Mouse (Mus musculus) retina, embryonic 14.5 days (tissue): ENCODE measurements at regions not wholly inside any gene's neighbourhood (a gene's known extent, or its start where the extent isn't known, plus 50 kb on each side); places are given as distances from the start of the nearest gene placed in this dataset.

Experiments
- DNase-seq: peaks from one replicate; pipeline ENCODE4 v3.0.0-alpha.2; 2015; ENCODE audit warnings: low spot score

DNA sequence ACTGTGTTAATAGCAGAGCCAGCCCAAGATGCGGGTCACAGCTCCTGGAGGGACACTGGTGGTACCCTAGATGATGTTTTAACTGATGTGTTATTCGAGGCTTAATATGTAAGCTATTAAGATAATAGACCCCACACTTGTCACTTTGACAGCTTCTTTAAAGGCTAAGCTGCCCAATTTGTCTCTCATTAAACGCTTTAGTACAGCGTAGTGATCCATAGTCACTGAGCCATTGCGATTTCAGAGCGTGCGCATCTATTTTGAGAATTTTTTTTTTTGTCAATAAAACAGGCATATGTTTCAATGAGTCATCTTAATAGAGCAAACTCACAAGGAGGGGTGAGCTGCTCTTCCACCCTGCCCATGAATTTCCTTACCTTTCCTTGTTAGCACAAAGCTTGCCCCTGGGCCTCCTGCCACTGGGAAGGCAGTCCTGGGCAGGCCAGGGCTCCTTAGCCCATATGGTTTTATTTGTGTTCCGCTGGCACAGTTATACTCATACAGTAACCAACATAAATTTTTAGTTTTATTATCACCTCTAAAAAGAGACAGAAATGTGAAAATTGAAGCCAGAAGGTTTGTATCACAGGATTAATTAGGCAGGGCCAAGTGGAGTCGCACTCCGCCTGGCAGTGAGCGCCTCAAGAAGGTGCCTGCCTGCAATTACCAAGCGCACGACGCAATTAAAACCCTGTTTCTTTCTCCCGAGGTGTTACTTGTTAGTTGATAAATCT is 294.3 kb downstream of the Etv1 start:
- DNase-seq: peak; percentile 1

DNA sequence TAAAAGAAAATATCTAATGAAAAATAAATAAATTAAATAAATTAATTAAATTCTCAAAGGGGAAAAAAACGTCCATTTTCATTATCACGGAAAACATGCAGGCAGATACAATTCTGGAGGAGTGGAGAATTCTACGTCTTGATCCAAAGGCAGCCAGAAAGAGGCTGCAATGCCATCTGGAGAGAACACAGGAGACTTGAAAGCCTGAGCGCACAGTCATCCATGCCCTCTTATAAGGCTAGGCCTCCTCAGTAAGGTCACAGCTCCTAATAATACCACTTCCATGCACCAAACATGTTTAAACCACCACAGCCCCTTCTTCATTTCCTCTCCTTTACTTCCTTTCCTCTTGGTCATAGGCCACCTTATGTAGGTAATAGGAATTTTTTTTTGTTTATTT is 307.1 kb downstream of the Etv1 start:
- DNase-seq: no peak

DNA sequence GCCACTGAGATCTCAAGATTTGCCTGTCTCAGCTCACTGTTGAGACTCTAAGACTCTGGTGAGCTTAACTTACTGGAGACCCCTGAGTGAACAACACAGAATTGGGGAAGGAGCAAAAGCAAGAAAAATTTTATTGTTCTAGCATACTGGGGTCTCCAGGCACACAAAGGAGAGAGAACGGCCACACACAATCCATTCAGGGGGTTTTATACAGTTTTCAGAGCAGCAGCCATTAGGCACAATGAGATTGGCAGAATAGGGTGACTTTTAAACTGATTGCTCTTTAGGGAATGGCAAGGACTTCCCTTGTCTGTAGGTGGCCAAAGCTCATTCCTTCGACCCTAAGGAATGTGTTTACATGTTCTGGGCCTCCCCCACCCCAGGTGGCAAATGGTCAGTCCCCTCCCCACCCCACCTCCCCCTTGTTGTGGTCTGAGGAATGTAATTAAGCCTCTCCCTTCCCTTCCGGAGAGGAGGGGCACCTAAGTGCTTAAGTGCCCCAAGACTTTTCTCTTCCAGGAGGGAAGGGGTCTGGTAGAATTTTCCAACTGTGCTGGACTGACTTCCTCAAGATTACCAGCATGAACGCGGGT is 315.6 kb downstream of the Etv1 start:
- no peak for DNase-seq

DNA sequence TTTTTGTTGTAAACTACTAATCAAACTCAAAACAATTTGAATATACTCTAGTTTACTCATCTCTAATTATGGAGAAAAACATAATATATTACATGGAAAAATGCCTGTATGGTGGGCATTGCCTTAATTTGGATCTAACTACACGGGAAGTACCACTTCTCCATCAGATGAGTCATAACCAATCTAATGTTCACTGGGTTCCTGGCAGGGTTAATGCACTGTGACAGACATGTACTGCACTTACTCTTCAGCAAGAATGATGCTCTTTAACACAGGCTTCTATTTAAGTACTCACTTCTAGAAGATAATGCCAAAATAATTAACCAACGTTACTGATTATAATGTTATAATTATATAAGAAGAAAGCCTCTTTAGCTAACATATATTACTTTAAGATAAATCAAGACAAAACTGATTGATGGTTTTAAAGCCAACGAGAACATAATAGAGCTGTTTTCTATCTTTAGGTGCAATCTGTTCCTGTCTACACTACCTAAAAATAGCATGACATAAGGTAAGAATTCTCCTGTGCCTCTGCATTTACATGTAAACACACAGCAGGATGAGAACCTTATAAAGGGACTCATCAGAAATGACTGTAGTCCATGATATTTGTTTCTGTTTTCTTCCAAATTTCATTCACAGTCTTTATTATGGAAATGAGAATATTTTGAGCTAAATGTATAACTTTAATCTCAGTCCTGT is 344.4 kb downstream of the Etv1 start:
- DNase-seq: no peak

DNA sequence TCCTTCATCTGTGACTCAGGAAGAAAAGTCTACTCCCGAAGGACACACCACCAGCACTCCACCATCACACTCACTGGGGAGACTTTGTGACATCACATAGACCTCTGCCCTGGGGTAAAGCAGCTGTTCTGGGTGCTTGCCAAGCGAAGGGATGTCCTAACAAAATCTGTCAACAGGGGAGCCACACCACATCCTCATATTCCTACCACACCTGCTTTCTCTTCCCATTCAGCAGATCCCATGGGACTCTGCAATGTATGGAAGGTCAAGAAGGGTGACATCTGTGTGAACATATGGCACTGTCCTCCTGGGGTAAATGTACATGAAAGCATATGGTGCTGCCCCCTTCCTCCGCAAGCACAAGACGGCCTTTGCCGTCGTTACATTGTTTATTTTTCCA is 375.5 kb downstream of the Etv1 start:
- no peak for DNase-seq

DNA sequence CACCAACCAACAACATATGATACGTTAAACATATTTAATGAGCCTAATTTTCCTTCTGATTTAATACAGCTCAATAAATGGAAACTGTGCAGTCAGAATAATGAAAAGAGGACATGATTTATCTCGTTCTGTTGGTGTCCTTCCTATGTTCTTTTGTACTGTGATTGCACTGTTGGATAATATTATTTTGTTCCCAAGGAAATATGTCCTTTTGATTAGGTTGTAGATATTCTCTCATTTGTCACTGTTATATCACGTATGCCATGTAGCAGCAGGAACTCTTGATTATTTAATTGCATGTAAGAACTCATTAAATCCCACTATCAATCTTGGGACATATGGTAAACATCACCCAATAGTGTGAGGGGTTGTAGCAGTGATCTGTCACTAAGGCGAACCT is 397.8 kb downstream of the Etv1 start:
- DNase-seq: no peak

DNA sequence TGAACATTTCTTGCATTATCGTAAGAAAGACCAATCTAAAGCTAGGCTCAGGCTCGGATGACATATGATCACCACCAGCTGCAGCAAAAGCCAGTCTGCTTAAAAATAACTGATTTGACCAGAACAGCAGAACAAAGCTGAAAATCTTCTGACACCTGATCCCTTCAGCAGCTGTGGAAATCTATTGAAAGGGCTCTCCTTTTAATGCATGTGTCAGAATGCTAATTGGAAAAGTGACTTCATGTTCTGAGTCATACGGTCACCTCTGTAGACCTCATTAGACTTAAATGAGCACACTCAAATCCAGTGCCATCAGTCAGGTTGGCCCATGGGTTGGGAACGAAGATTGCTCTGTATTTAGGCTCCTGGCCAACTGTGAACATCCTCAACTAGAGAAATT is 444.9 kb downstream of the Etv1 start:
- no peak for DNase-seq

DNA sequence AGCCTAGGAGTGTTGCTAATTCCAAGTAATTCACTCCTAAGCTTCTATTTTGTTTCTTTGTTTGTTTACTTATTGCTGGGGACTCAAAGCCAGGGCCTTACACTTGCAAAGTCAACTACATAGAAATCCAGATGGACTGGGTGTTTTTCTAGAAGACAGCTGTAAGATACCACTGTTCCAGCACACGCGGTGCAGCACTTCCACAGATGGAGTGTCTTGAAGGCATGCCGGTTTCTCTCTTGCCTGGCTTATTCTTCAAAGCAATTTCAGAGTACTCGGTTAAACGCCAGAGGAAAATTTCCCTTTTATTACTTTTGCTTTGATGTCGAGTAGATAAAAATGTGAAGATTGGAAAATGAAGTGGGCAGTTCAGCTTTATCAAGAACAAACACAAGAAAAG is 477.4 kb downstream of the Etv1 start:
- DNase-seq: no peak

DNA sequence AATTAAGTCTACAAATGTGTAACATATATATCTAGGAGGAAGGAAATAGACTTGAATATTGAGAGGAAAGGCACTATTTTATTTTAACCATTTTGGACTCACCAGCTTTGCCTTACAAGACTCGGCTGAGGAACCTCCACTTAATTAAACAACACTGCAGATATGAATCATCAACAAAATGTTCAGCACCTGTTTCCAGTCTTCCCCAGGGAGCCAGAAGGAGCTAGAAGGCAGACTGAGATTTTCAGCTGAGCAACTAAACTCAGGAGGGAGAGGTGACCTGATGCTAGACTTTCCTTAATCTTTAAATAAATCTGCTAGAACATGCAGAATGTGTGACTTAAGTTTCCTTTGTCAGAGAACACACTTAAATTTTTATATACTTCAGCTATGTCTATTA is 478.4 kb downstream of the Etv1 start:
- DNase-seq: no peak

DNA sequence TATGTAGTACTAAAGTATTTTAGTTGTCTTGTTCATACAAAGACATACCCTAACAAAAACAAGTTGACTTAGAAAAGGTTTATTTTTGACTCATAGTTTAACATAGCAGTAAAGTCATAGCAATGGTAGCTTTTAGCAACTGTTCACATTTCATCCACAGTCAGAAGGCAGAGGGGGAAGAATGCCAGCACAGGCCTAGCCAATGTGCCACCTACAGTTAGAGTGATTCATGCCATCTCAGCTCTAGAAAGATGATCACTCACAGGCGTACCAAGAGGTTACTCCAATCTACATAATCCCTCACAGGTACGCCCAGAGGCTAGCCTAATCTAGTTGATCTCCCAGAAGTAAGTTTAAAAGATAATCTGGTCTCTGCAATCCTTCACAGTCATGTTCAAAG is 510.5 kb downstream of the Etv1 start:
- no peak for DNase-seq

DNA sequence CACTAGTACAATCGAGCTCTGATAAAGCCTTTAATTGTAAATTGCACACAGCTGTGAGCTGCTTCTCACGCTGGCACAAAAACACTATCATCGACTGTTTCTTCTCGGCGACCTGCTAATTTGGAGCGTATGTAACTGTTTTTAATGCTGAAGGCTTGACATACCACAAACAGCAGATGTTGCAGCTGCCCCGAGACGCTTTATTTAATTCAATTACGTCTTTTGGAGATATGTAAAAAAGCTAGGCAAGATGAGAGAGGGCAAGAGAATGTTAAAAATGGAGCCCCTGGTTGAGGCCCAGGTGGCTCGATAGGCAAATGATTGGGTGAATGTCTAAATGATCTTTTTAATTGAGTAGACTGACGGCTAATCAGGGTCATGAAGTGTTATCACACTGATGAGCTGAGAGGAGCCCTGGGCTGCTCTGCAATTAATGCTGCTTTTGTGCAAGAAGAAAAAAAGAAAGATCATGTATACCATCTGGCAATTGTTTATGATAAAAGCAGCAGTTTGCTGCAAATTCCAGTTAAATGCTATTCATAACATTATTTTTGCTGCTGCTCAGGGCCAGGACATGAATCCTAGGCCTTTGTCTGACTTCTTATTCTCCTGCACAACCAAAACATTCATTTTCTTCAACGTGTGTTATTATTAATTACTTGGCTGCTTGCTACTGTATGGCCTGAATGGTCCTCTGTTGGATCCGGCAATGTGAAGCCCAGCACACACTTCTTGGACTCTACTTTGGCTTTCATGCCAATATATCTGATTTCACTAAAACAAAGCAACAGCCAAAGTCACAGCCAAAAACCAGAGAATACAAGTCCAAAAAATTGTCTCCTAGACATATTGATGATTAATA is 522.4 kb downstream of the Etv1 start:
- peak; percentile 71 for DNase-seq

DNA sequence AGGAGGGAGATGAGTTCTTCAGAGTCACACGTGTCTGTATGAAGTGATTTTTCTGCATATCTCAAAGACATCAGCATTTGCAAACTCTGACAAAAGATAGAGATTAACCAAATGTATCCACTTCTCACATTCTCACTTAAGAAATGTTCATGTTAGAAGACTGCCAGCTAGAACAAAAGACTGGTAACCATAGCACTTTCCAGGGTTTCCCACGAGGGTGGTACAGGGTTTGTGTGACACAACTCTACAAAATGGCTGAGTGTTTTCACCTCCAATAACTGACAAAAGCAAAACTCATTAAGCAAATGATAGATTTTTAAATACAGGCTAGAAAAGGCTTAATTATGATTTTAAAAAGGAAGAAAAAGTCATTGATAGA is 523.0 kb downstream of the Etv1 start:
- DNase-seq: peak; percentile 22

DNA sequence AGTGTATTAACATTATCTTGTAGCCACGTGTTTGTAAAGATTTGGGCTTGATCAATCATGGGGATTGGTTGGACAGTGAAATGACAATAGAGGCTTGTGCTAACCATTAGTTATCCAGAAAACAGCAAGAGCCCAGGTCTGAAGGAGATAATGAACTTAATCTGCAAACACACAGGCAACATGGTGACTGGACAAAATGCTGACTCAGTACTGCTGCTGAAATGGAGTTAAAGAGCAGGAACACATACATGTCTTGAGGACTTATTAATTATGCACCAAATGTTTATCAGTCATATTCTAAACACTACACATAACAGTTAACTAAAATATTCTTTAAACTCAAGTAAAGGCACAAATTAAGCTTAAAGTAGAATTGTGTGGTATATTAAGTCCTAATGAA is 528.6 kb downstream of the Etv1 start:
- DNase-seq: no peak

DNA sequence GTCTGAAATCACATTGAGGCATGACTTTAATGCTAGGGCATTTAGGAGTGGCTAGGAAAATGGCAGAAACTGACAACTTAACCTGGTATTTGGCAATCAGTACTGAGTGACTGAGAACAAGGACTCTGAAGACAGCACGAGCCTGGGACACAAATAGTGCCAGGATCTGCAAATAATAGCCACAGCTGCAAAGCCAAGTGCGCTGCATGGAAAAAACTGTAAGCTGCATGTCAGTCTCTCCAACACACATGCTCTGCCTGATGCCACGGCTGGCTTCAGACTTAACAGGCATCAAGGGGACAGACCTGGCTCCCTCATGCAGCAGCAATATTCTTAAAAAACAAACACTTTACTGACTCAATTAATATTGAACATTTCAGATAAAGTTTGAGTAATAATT is 530.7 kb downstream of the Etv1 start:
- DNase-seq: no peak

DNA sequence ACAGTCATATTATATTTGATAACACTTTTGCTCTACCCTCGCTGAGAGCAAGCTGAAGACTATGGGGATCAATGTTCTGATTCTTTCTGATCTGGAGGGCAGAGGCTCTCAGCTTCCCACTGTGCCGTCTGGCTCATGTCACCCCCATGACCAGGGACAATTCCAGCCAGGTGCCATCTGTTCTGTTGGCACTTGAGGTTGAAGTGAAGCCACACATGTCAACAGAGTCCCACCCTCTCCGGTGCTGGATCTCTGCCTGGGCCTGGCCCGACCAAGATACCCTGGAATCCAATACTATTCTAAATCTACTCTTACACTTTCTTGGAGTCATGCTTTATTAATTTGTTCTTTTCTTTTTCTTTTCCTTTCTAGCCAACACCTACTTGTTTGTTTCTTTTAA is 538.0 kb downstream of the Etv1 start:
- no peak for DNase-seq

DNA sequence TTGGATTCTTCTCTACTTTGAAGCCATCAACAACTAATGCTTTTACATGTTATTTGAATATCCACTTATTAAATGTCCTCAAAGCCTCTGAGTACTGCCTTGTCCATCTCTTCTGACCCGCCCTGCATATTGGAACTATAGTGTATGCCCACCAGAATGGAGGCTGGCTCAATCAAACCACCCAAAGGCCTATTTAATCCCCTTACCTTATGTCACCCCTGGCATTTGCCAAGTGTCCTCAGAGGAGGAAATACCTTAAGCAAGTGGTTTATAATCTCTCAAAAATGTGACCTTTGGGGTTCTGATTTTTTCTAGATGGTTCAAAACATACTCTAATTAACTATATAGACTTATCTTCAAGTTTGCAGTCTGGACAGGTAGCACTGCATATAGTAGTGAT is 542.3 kb downstream of the Etv1 start:
- DNase-seq: no peak

DNA sequence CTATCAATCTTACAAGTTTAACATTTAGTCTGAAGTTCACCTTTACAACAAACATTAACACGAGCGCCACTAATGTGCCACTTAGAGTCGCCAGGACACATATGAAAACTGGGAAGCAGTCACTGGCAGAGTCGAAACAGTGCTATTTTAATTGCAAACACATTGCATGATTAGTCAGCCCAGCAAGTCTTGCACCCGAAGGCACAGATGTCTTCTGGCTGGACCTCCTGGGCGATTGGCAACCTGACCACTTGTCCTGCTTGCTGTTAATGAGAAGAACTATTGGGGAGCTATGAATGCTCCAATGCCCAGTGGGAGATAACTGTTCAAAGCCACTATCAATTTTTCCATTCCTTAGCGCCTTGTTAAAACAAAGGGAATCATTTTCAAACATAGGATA is 547.0 kb downstream of the Etv1 start:
- no peak for DNase-seq

DNA sequence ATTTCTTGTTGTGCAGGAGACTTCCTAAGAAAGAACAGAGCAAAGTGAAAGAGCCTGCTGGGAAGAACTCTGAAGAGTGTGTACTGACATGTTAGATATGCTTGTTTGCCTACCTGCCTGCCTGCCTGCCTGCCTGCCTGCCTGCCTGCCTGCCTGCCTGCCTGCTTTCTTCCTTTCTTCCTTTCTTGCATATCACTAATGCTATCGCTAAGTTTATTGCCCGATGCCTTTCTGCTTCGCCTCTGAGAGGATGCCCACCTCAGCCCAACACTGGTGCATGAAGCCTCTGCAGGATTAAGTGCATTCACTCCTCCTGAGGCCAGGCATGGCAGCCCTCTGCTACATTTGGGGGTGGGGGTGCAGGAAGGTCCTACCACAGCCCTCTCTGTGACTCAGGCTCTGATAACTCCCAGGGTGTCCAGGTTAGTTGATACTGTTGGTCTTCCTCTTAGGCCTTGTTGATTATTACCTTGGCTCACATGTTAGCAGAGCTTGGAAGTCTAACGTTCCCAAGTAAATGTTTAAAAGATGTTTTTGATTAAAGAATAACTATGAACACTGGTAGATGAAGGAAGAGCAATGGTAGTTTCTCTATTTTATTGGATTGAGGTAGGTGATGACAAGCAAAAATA is 547.6 kb downstream of the Etv1 start:
- DNase-seq: no peak

DNA sequence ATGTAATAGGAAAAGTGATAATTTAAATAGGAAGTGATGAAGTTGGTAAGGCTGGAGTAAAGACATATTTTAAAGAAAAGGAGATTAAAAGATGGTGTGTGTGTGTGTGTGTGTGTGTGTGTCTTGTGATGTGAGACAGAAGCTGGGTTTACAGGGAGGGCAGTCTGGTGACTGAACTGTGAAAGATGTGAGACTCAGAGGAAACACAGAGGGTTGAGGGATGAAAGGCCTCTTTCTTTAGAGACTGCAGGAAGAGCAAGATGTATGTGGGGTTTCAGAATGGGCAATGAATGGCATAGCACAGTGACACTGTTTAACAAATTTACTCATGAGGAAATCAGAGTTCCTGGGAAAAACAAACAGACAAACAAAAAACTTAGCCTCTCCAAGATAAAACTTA is 549.2 kb downstream of the Etv1 start:
- DNase-seq: no peak

DNA sequence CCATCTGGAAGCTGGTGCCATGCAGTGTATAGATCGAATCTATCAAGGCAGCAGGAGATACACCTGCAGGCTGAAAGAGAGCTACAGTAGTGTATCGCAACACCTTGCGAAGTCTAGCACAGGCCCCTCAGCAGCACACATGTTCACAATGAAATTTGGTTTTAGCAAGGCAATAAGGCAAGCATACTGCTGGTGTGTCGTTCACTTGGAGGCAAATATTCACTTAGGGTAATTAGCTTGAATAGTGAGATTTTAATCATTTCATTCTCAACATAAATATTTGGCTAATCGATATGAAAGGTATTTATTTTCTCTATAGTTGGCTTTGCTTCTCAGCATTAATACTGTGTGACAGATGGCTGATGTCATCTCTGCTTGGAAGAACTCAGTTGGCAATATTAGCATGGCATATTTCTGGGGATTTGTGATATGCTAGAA is 559.9 kb downstream of the Etv1 start:
- DNase-seq: no peak

DNA sequence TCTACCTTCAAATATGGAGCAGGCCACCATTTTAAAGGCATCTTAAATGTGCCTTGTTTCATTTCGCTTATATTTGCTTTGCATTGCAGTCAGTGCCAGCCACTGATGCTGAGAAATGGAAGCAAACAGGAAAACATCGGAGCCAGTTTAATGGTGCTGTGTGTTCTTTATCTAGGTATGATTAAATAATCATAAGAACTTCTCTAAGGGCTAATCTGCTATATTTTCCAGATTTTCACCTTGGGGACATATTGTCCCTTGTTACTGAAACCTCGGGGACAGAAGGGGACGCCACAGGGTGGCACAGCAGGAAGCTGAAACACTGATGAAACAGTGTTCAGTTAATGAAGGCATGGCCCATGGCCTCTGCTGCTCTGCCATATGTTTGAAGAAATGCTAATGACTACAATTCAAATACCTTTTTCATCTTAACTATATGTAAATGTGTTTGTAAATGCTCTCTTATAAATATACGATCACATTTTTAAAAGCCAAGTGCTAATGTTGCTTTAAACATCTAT is 562.6 kb downstream of the Etv1 start:
- DNase-seq: no peak

DNA sequence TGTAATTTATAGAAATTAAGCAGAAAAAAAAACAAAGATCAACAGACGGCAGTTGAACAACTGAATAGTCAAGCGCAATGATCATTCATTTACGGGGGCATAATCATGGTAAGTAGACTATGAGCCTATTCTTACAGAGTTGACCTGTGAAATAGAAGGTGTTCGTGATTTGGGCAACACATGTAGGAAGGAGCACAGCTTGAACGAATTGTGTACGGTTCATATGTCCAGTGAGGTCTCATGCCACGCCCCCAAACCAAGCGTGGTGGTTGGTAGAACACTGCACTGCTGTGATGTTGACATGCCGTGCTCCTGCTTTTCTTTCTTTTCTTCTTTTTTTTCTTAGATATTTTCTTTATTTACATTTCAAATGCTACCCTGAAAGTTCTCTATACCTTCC is 563.1 kb downstream of the Etv1 start:
- no peak for DNase-seq
